Mouse (Mus musculus) forebrain, embryonic 10.5 days (tissue): ENCODE results near the gene Hp. TPM values are rescaled to one million over a fixed set of nuclear protein-coding genes. Genes with fewer than 3 reads are reported as not detected.

Experiments
- DNase-seq: peaks from one replicate; pipeline ENCODE4 v3.0.0-alpha.2; 2017; ENCODE audit warnings: low spot score; ENCODE audit errors: extremely low spot score
- H3K27ac ChIP-seq: fragments of 300-500 bp; sonication (generic); 2 replicates; pipeline ENCODE4 v1.5.1; 2016; ENCODE audit warnings: mild to moderate bottlenecking
- H3K27me3 ChIP-seq: fragments of 300-500 bp; sonication (generic); 2 replicates; pipeline ENCODE4 v1.6.1; 2016; ENCODE audit warnings: mild to moderate bottlenecking; ENCODE audit not compliant: poor library complexity, severe bottlenecking
- H3K36me3 ChIP-seq: fragments of 300-500 bp; sonication (generic); replicated peaks from 2 replicates; pipeline ENCODE4 v1.6.1; 2016; ENCODE audit warnings: mild to moderate bottlenecking, moderate library complexity
- H3K4me1 ChIP-seq: fragments of 300-500 bp; sonication (generic); 2 replicates; pipeline ENCODE4 v1.6.1; 2016
- H3K4me3 ChIP-seq: fragments of 300-500 bp; sonication (generic); 2 replicates; pipeline ENCODE4 v1.5.1; 2016; ENCODE audit warnings: mild to moderate bottlenecking, moderate library complexity
- H3K9me3 ChIP-seq: fragments of 300-500 bp; sonication (generic); 2 replicates; pipeline ENCODE4 v1.6.1; 2016; ENCODE audit warnings: mild to moderate bottlenecking, moderate library complexity
- WGBS: fragments of 180-500 bp; shearing (Covaris S2); methylation state at CpG from one replicate; pipeline ENCODE4 v1.1.7; 2016; 5-methylcytosine and 5-hydroxymethylcytosine counted together
- polyA plus RNA-seq: library from polyadenylated mRNA; unstranded; fragments of >200 nt; fragmentation: Nextera tagmentation; extraction: Ambion mirVana; gene quantifications from 2 replicates; pipeline ENCODE4 v1.2.1, GENCODE M21; 2016

The Hp gene
- polyA plus RNA-seq, 1 experiment from 2014 or later, result 0.93 TPM

GRCm38 (mm10) chr8:109542748-109543519 lies 36.0 kb downstream of the Hp start:
- DNase-seq, result no peak
- no peaks in the 10 kb centered on the region for H3K4me1 ChIP-seq
- WGBS, result 87% methylated on average over 8 of the region's 8 CpGs
- H3K4me3 ChIP-seq, result no peak overlapping the region
- H3K27me3 ChIP-seq, result no peaks in the 10 kb centered on the region
- no peaks in the 10 kb centered on the region for H3K9me3 ChIP-seq
- peaks cover 26% of the 10 kb centered on the region for H3K36me3 ChIP-seq
- no peak overlapping the region for H3K27ac ChIP-seq

- no peak for DNase-seq
- Histone ChIP-seq H3K9me3 (no peaks in the 10 kb centered on the region), H3K36me3 (peaks cover 18% of the 10 kb centered on the region), H3K27me3 (no peaks in the 10 kb centered on the region), H3K4me1 (no peaks in the 10 kb centered on the region), H3K4me3 (no peak overlapping the region), H3K27ac (no peak overlapping the region)
- 76% methylated on average over 5 of the region's 5 CpGs for WGBS
These were observed 36.8 kb downstream of the Hp start for GRCm38 (mm10) chr8:109542165-109542564.

- 3% methylated on average over 5 of the region's 5 CpGs for WGBS
- Histone ChIP-seq H3K4me1 (peaks cover 12% of the 10 kb centered on the region), H3K27ac (peak overlapping the region; percentile 20; the same call in 1 of the 2 replicates), H3K36me3 (no peaks in the 10 kb centered on the region), H3K4me3 (peak overlapping the region; percentile 25; the same call in 1 of the 2 replicates), H3K9me3 (no peaks in the 10 kb centered on the region), H3K27me3 (no peaks in the 10 kb centered on the region)
- peak; percentile 85 for DNase-seq
These were observed 42.3 kb downstream of the Hp start for GRCm38 (mm10) chr8:109536703-109537102.

GRCm38 (mm10) chr8:109535140-109535990 lies 43.6 kb downstream of the Hp start:
- Histone ChIP-seq H3K9me3 (no peaks in the 10 kb centered on the region), H3K36me3 (no peaks in the 10 kb centered on the region), H3K4me3 (no peak overlapping the region), H3K27me3 (no peaks in the 10 kb centered on the region), H3K4me1 (peaks cover 13% of the 10 kb centered on the region), H3K27ac (no peak overlapping the region)
- WGBS, result 87% methylated on average over 19 of the region's 19 CpGs
- DNase-seq, result peak; percentile 39

Other genes with a start within 250 kb of the Hp start
- gene Pmfbp1, start 85.1 kb downstream of the Hp start, polyA plus RNA-seq, result 0.09 TPM in 2 replicates
- gene Dhx38, start 13.3 kb downstream of the Hp start, polyA plus RNA-seq, result 37.2 and 38.9 TPM in 2 replicates
- 25.7 and 27.4 TPM in 2 replicates for gene Txnl4b, start 13.3 kb downstream of the Hp start, polyA plus RNA-seq
- 55.4 and 58.7 TPM in 2 replicates for gene Dhodh, start 29.5 kb upstream of the Hp start, polyA plus RNA-seq
- gene Pkd1l3, start 35.3 kb upstream of the Hp start, polyA plus RNA-seq, result 0.18 and 0.21 TPM in 2 replicates
- gene Ist1, start 114.1 kb upstream of the Hp start, polyA plus RNA-seq, result 145 and 150 TPM in 2 replicates
- gene Zfp821, start 126.4 kb upstream of the Hp start, polyA plus RNA-seq, result 33.4 and 36.8 TPM in 2 replicates
- 8.6 and 8.7 TPM in 2 replicates for gene Atxn1l, start 158.6 kb upstream of the Hp start, polyA plus RNA-seq
- 49.4 and 49.8 TPM in 2 replicates for gene Ap1g1, start 199.4 kb upstream of the Hp start, polyA plus RNA-seq